Mouse (Mus musculus) limb, embryonic 15.5 days (tissue): ENCODE results near the gene Smim23. TPM values are rescaled to one million over a fixed set of nuclear protein-coding genes. Genes with fewer than 3 reads are reported as not detected.
A peak's percentile ranks its signal among the peaks of the same experiment; 100 is the strongest.

Experiments used
- ATAC-seq: fragments of 200-750 bp; cut with Nextera tagmentation; 2 replicates; pipeline ENCODE4 v1.8.0; 2017; ENCODE audit warnings: low read depth, moderate TSS enrichment; ENCODE audit not compliant: insufficient number of reproducible peaks, low FRiP score, low TSS enrichment
- H3K27ac ChIP-seq: fragments of 300-500 bp; sonication (generic); 2 replicates; pipeline ENCODE4 v1.5.1; 2015; ENCODE audit warnings: moderate library complexity, mild to moderate bottlenecking, inconsistent platforms
- H3K27me3 ChIP-seq: fragments of 300-500 bp; sonication (generic); 2 replicates; pipeline ENCODE4 v1.6.1; 2015; ENCODE audit warnings: inconsistent platforms
- H3K36me3 ChIP-seq: fragments of 300-500 bp; sonication (generic); 2 replicates; pipeline ENCODE4 v1.6.1; 2015; ENCODE audit warnings: inconsistent platforms
- H3K4me1 ChIP-seq: fragments of 300-500 bp; sonication (generic); 2 replicates; pipeline ENCODE4 v1.6.1; 2015; ENCODE audit warnings: inconsistent platforms
- H3K4me2 ChIP-seq: fragments of 300-500 bp; sonication (generic); 2 replicates; pipeline ENCODE4 v1.6.1; 2015; ENCODE audit warnings: mild to moderate bottlenecking, inconsistent platforms
- H3K4me3 ChIP-seq: fragments of 300-500 bp; sonication (generic); 2 replicates; pipeline ENCODE4 v1.5.1; 2015; ENCODE audit warnings: mild to moderate bottlenecking, inconsistent platforms
- H3K9ac ChIP-seq: fragments of 300-500 bp; sonication (generic); 2 replicates; pipeline ENCODE4 v1.6.1; 2015; ENCODE audit warnings: inconsistent platforms
- H3K9me3 ChIP-seq: fragments of 300-500 bp; sonication (generic); 2 replicates; pipeline ENCODE4 v1.6.1; 2016; ENCODE audit warnings: inconsistent platforms
- WGBS: fragments of 180-500 bp; shearing (Covaris S2); methylation state at CpG from one replicate; pipeline ENCODE4 v1.1.7; 2015; 5-methylcytosine and 5-hydroxymethylcytosine counted together
- polyA plus RNA-seq: library from polyadenylated mRNA; unstranded; fragments of >200 nt; fragmentation: Nextera tagmentation; extraction: Ambion mirVana; gene quantifications from 2 replicates; pipeline ENCODE4 v1.2.1, GENCODE M21; 2015

Gene Smim23
- polyA plus RNA-seq, 1 experiment from 2014 or later, result not detected

GRCm38 (mm10) chr11:32768642-32769343, 55.6 kb downstream of the Smim23 start:
- 65% methylated on average over 12 of the region's 12 CpGs for WGBS
- H3K4me1 ChIP-seq, result peaks cover 22% of the 10 kb centered on the region
- H3K4me3 ChIP-seq, result no peak overlapping the region
- no peak for ATAC-seq
- no peak overlapping the region for H3K9ac ChIP-seq
- H3K9me3 ChIP-seq, result no peaks in the 10 kb centered on the region
- no peaks in the 10 kb centered on the region for H3K36me3 ChIP-seq
- H3K4me2 ChIP-seq, result no peak overlapping the region
- H3K27me3 ChIP-seq, result 0 out of 2 replicates have a peak, but pooled peaks cover 3% of the 10 kb centered on the region
- H3K27ac ChIP-seq, result 0 out of 2 replicates have a peak overlapping the region, but pooled peaks have one; percentile 22

Other genes with a start within 250 kb of the Smim23 start
- 65.6 and 76.9 TPM in 2 replicates for gene Fbxw11, start 181.9 kb downstream of the Smim23 start, polyA plus RNA-seq